Mouse (Mus musculus): ENCODE results near the gene Dcxr.
"Not testable (repeated sequence)": the region's sequence is repeated elsewhere in the genome, so short reads cannot be mapped to it uniquely, and the experiment has no call there.

Dcxr gene

GRCm38 (mm10) chr11:120707969-120708368, 19.1 kb downstream of the Dcxr start:
- peak; percentile 35 for DNase-seq (ENCODE audit: low read depth, low spot score)

GRCm38 (mm10) chr11:120707225-120707624, 19.9 kb downstream of the Dcxr start:
- peak; percentile 87 for DNase-seq (ENCODE audit: low read depth, low spot score)

GRCm38 (mm10) chr11:120706120-120706519, 21.0 kb downstream of the Dcxr start:
- DNase-seq (ENCODE audit: low read depth, low spot score): no peak

GRCm38 (mm10) chr11:120704486-120705325, 22.4 kb downstream of the Dcxr start:
- DNase-seq (ENCODE audit: low read depth, low spot score): peak; percentile 75

GRCm38 (mm10) chr11:120703696-120704454, 23.2 kb downstream of the Dcxr start:
- peak; percentile 40 for DNase-seq (ENCODE audit: low read depth, low spot score)

GRCm38 (mm10) chr11:120697741-120698140, 29.3 kb downstream of the Dcxr start:
- DNase-seq (ENCODE audit: low read depth, low spot score): no peak

GRCm38 (mm10) chr11:120696568-120696967, 30.5 kb downstream of the Dcxr start:
- peak; percentile 82 for DNase-seq (ENCODE audit: low read depth, low spot score)

GRCm38 (mm10) chr11:120695641-120696040, 31.4 kb downstream of the Dcxr start:
- DNase-seq (ENCODE audit: low read depth, low spot score): no peak

GRCm38 (mm10) chr11:120695184-120695583, 31.9 kb downstream of the Dcxr start:
- DNase-seq (ENCODE audit: low read depth, low spot score): no peak

- no peak for DNase-seq (ENCODE audit: low read depth, low spot score)
Measured at GRCm38 (mm10) chr11:120693461-120693860, 33.6 kb downstream of the Dcxr start.

GRCm38 (mm10) chr11:120692471-120693011, 34.5 kb downstream of the Dcxr start:
- no peak for DNase-seq (ENCODE audit: low read depth, low spot score)

- DNase-seq (ENCODE audit: low read depth, low spot score): no peak
Measured at GRCm38 (mm10) chr11:120689365-120689764, 37.7 kb downstream of the Dcxr start.

- no peak for DNase-seq (ENCODE audit: low read depth, low spot score)
Measured at GRCm38 (mm10) chr11:120686650-120687272, 40.3 kb downstream of the Dcxr start.

- DNase-seq (ENCODE audit: low read depth, low spot score): no peak
Measured at GRCm38 (mm10) chr11:120684660-120685059, 42.4 kb downstream of the Dcxr start.

GRCm38 (mm10) chr11:120684086-120684485, 43.0 kb downstream of the Dcxr start:
- DNase-seq (ENCODE audit: low read depth, low spot score): no peak

GRCm38 (mm10) chr11:120683536-120683935, 43.5 kb downstream of the Dcxr start:
- DNase-seq (ENCODE audit: low read depth, low spot score): no peak

GRCm38 (mm10) chr11:120682683-120683082, 44.4 kb downstream of the Dcxr start:
- no peak for DNase-seq (ENCODE audit: low read depth, low spot score)

GRCm38 (mm10) chr11:120679909-120680308, 47.2 kb downstream of the Dcxr start:
- peak; percentile 71 for DNase-seq (ENCODE audit: low read depth, low spot score)

- no peak for DNase-seq (ENCODE audit: low read depth, low spot score)
Measured at GRCm38 (mm10) chr11:120676951-120677350, 50.1 kb downstream of the Dcxr start.

- not testable (repeated sequence) for DNase-seq (ENCODE audit: low read depth, low spot score)
Measured at GRCm38 (mm10) chr11:120675875-120676274, 51.2 kb downstream of the Dcxr start.

All from ZHBTc4 (cell line).